Mouse (Mus musculus) liver, adult 2 months (tissue): ENCODE data around the gene Tbc1d7.

Experiments used
- CTCF ChIP-seq: fragments of 200-500 bp; IDR thresholded peaks from 2 replicates; pipeline ENCODE4 v1.5.1; 2011; ENCODE audit warnings: low read depth, low read length, control low read depth
- POLR2A ChIP-seq: fragments of 200-500 bp; IDR thresholded peaks from 2 replicates; pipeline ENCODE4 v1.6.1; 2011; ENCODE audit warnings: low read length, control low read depth; ENCODE audit not compliant: insufficient read depth; ENCODE audit errors: extremely low read depth

DNA sequence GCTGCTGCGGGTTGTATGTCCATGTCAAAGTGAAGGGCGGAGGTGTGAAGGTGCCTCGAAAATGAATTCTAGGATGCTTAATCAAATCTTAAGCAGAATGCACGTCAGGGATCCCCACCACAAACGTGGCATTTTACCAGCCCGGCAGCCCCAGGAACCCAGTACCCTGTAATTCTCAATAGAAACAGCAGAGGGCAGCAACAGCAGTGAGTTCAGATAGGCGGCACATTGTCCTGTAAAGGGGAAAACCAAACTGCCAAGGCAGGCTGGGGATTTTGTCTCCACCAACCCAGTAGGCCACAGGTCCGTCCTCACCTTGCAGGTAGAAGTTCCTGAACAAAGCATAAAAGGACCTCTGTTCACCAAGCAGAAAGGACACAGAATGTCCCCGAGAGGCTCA, 2.0 kb upstream of the Tbc1d7 start:
- peak; percentile 71 for TF ChIP-seq CTCF
- TF ChIP-seq POLR2A, result no peak
